Comparison of ENCODE assay signal across 12 mouse cellular contexts in genomic region chr10:119326912-119327311, GRCm38 (mm10).
A peak's percentile ranks its signal among the peaks of the same experiment; 100 is the strongest.
DNase-seq lines count a peak whose midpoint lies in the region; ATAC-seq and TF ChIP-seq lines count a peak whose summit lies in the region.
"Had no signal": no experiment of that assay in that cellular context is flagged by ENCODE, and none has a peak within 500 bp of the region (broad histone marks: within the 10 kb centered on the region; RNA-seq: fewer than 3 reads in every experiment).

No protein-coding gene starts in this region.

- no peak overlapping the region for H3K27ac ChIP-seq in kidney, adult 2 months (ENCODE audit: insufficient read depth, low read depth, low read length)
- no peak overlapping the region for H3K27ac ChIP-seq in embryonic facial prominence, embryonic 14.5 days (replicated peaks; ENCODE audit: low read depth, low read length)
- H3K27ac ChIP-seq: heart, adult 2 months; limb, embryonic 12.5 days; macrophage had no signal

- 24% methylated on average over 6 of the region's 6 CpGs for WGBS in kidney, adult 2 months
- 34% methylated on average over 6 of the region's 6 CpGs for WGBS in embryonic facial prominence, embryonic 14.5 days

- TF ChIP-seq POLR2A in kidney, adult 2 months (IDR thresholded peaks at IDR 0.05; ENCODE audit: low read depth, low read length), result no peak

- H3K9ac ChIP-seq in embryonic facial prominence, embryonic 14.5 days (ENCODE audit: low read depth, low read length), result no peak overlapping the region
- H3K9ac ChIP-seq: limb, embryonic 12.5 days had no signal

- no peaks in the 10 kb centered on the region for H3K4me1 ChIP-seq in kidney, adult 2 months (ENCODE audit: control insufficient read depth, insufficient read depth, low read length)
- no peaks in the 10 kb centered on the region for H3K4me1 ChIP-seq in embryonic facial prominence, embryonic 14.5 days (ENCODE audit: control insufficient read depth, insufficient read depth, low read length)
- H3K4me1 ChIP-seq: limb, embryonic 12.5 days had no signal

- H3K4me3 ChIP-seq in kidney, adult 2 months (ENCODE audit: insufficient read depth, low read depth, low read length), result no peak overlapping the region
- H3K4me3 ChIP-seq in embryonic facial prominence, embryonic 14.5 days (ENCODE audit: low read depth, low read length), result no peak overlapping the region
- H3K4me3 ChIP-seq: heart, adult 2 months; limb, embryonic 12.5 days had no signal

- no peak for ATAC-seq in embryonic facial prominence, embryonic 14.5 days (ENCODE audit: low read depth)
- no peak for ATAC-seq in frontal cortex, adult (ENCODE audit: low TSS enrichment)

- H3K36me3 ChIP-seq in kidney, adult 2 months (ENCODE audit: control insufficient read depth, insufficient read depth, low read length), result no peaks in the 10 kb centered on the region
- no peaks in the 10 kb centered on the region for H3K36me3 ChIP-seq in embryonic facial prominence, embryonic 14.5 days (ENCODE audit: control insufficient read depth, insufficient read depth, low read length)
- H3K36me3 ChIP-seq: limb, embryonic 12.5 days had no signal

- H3K9me3 ChIP-seq in embryonic facial prominence, embryonic 14.5 days (ENCODE audit: control insufficient read depth, low read length), result no peaks in the 10 kb centered on the region
- H3K9me3 ChIP-seq: limb, embryonic 12.5 days had no signal

- no peak for TF ChIP-seq CTCF in kidney, adult 2 months (conservative IDR thresholded peaks at IDR 0.05; ENCODE audit: insufficient read depth, insufficient read length, low read depth, low read length)

- DNase-seq in kidney, postnatal 4 days, result peak; percentile 54 to 63
- no peak for DNase-seq in kidney, adult 2 months
- peak; percentile 8 for DNase-seq in c-Kit-positive CD71-negative TER-119-negative erythroid progenitor cells, embryonic 14.5 days (ENCODE audit: low read depth)
- peak; percentile 40 for DNase-seq in embryonic facial prominence, embryonic 14.5 days (ENCODE audit: low spot score)
- DNase-seq in yolk sac, embryonic 10.5 days (ENCODE audit: low spot score), result peak; percentile 5
- DNase-seq in urinary bladder, adult 18-20 months (ENCODE audit: low spot score in 2 of 2), result no peak
- DNase-seq: adrenal gland, postnatal 36 days; cerebellum, postnatal 25 days; heart, adult 2 months had no signal

- H3K4me2 ChIP-seq in embryonic facial prominence, embryonic 14.5 days (ENCODE audit: low read depth, low read length), result no peak overlapping the region
- H3K4me2 ChIP-seq: limb, embryonic 12.5 days had no signal

- no peaks in the 10 kb centered on the region; the same call in 1 of the 2 replicates for H3K27me3 ChIP-seq in kidney, adult 2 months (replicated peaks; ENCODE audit: control insufficient read depth, insufficient read depth, low read length)
- H3K27me3 ChIP-seq in embryonic facial prominence, embryonic 14.5 days (replicated peaks; ENCODE audit: control insufficient read depth, insufficient read depth, low read length), result no peaks in the 10 kb centered on the region
- H3K27me3 ChIP-seq: limb, embryonic 12.5 days had no signal

Comparison
In these comparisons a context has a peak if more than half of its experiments do, and no peak if none do; other contexts are left out.
1. DNase-seq: peak in kidney, postnatal 4 days (2 of 2), c-Kit-positive CD71-negative TER-119-negative erythroid progenitor cells, embryonic 14.5 days (single experiment), embryonic facial prominence, embryonic 14.5 days (single experiment) and yolk sac, embryonic 10.5 days (single experiment); none in kidney, adult 2 months (single experiment) and urinary bladder, adult 18-20 months (0 of 2).